In genomic region chr9:96118216-96118615, GRCm38 (mm10) we compare ENCODE assay signal across 9 mouse cellular contexts. TPM values are rescaled to one million over a fixed set of nuclear protein-coding genes. Genes with fewer than 3 reads are reported as not detected.
DNase-seq lines count a peak whose midpoint lies in the region; ATAC-seq and TF ChIP-seq lines count a peak whose summit lies in the region.
"Had no signal": no experiment of that assay in that cellular context is flagged by ENCODE, and none has a peak within 500 bp of the region (broad histone marks: within the 10 kb centered on the region; RNA-seq: fewer than 3 reads in every experiment).

No protein-coding gene starts in this region.

- no peaks in the 10 kb centered on the region for H3K9me3 ChIP-seq in heart, embryonic 14.5 days (ENCODE audit: control insufficient read depth, low read length)
- no peaks in the 10 kb centered on the region for H3K9me3 ChIP-seq in E14TG2a.4 (ENCODE audit: low read length)
- H3K9me3 ChIP-seq in hindbrain, embryonic 10.5 days, result no peaks in the 10 kb centered on the region
- no peaks in the 10 kb centered on the region for H3K9me3 ChIP-seq in midbrain, embryonic 10.5 days (replicated peaks)

- H3K36me3 ChIP-seq in heart, embryonic 14.5 days (ENCODE audit: control insufficient read depth, insufficient read depth, low read length), result no peaks in the 10 kb centered on the region
- H3K36me3 ChIP-seq in E14TG2a.4 (ENCODE audit: insufficient read depth, low read length), result no peaks in the 10 kb centered on the region
- no peaks in the 10 kb centered on the region for H3K36me3 ChIP-seq in hindbrain, embryonic 10.5 days
- H3K36me3 ChIP-seq in midbrain, embryonic 10.5 days, result no peaks in the 10 kb centered on the region

- ATAC-seq in heart, embryonic 14.5 days (ENCODE audit: insufficient number of reproducible peaks, insufficient read depth, low FRiP score, low read depth), result no peak

- no peak overlapping the region for H3K9ac ChIP-seq in heart, embryonic 14.5 days (ENCODE audit: low read length)

- no peak for DNase-seq in heart, postnatal 14 days
- DNase-seq in hindbrain, embryonic 10.5 days (ENCODE audit: low spot score), result no peak
- DNase-seq in midbrain, embryonic 10.5 days (ENCODE audit: low spot score), result no peak
- no peak for DNase-seq in spleen, postnatal 4 days (ENCODE audit: low spot score in 2 of 2)
- DNase-seq in frontal cortex, postnatal 25 days (ENCODE audit: low spot score in 2 of 2), result no peak
- DNase-seq in adrenal gland, postnatal 36 days, result no peak
- DNase-seq: kidney, postnatal 14 days had no signal

- no peak overlapping the region for H3K27ac ChIP-seq in heart, embryonic 14.5 days (replicated peaks in 1 of 2; ENCODE audit: control insufficient read depth in 1 of 2, insufficient read depth in 1 of 2, low read depth in 2 of 2, low read length in 2 of 2)
- peak overlapping the region; percentile 85; the same call in 1 of the 2 replicates for H3K27ac ChIP-seq in hindbrain, embryonic 10.5 days
- no peak overlapping the region for H3K27ac ChIP-seq in midbrain, embryonic 10.5 days (replicated peaks)

- no peaks in the 10 kb centered on the region for H3K4me1 ChIP-seq in heart, embryonic 14.5 days (ENCODE audit: control insufficient read depth in 2 of 2, insufficient read depth in 2 of 2, low read length in 2 of 2)
- H3K4me1 ChIP-seq in E14TG2a.4 (replicated peaks; ENCODE audit: low read depth, low read length), result peaks cover 46% of the 10 kb centered on the region
- H3K4me1 ChIP-seq in hindbrain, embryonic 10.5 days (replicated peaks), result peaks cover 11% of the 10 kb centered on the region; the same call in 1 of the 2 replicates
- H3K4me1 ChIP-seq in midbrain, embryonic 10.5 days, result peaks cover 10% of the 10 kb centered on the region; the same call in 1 of the 2 replicates

- no peak for TF ChIP-seq CTCF in E14TG2a.4 (conservative IDR thresholded peaks at IDR 0.05; ENCODE audit: low read length)

- 70% methylated on average over 4 of the region's 4 CpGs for WGBS in heart, embryonic 14.5 days
- WGBS in hindbrain, embryonic 10.5 days, result 79% methylated on average over 4 of the region's 4 CpGs
- 81% methylated on average over 4 of the region's 4 CpGs for WGBS in midbrain, embryonic 10.5 days

- no peaks in the 10 kb centered on the region for H3K27me3 ChIP-seq in heart, embryonic 14.5 days (ENCODE audit: control insufficient read depth, insufficient read depth, low read length)
- no peaks in the 10 kb centered on the region for H3K27me3 ChIP-seq in E14TG2a.4 (ENCODE audit: insufficient read depth, low read length)
- H3K27me3 ChIP-seq in hindbrain, embryonic 10.5 days (ENCODE audit: insufficient read depth, poor library complexity, severe bottlenecking), result peaks cover 9% of the 10 kb centered on the region
- H3K27me3 ChIP-seq in midbrain, embryonic 10.5 days (ENCODE audit: low read depth, poor library complexity, severe bottlenecking), result peaks cover 16% of the 10 kb centered on the region

- peak overlapping the region; percentile 91 for H3K4me2 ChIP-seq in heart, embryonic 14.5 days (ENCODE audit: low read length)

- no peak overlapping the region for H3K4me3 ChIP-seq in heart, embryonic 14.5 days (ENCODE audit: control insufficient read depth in 1 of 2, insufficient read depth in 1 of 2, low read depth in 1 of 2, low read length in 2 of 2)
- peak overlapping the region; percentile 92 for H3K4me3 ChIP-seq in E14TG2a.4 (replicated peaks; ENCODE audit: low read length)
- peak overlapping the region; percentile 63 for H3K4me3 ChIP-seq in hindbrain, embryonic 10.5 days
- peak overlapping the region; percentile 65 for H3K4me3 ChIP-seq in midbrain, embryonic 10.5 days

- intact Hi-C loops in heart, postnatal 14 days (cut with DNase I), result loop anchor here (5.0 kb wide), 1 partner anchor 156 kb away; no protein-coding TSS in a partner anchor

RNA-seq across cellular contexts. Expression of gene Gk5, which starts 0.9 kb away (rescaled TPM):
- polyA plus RNA-seq in heart, embryonic 14.5 days (2014; fragmentation: Nextera tagmentation; extraction: Ambion mirVana), result 3.4 and 3.9 TPM in 2 replicates
- 1 to 10 TPM; 4.9 to 6.3 TPM for total RNA-seq in heart, postnatal 14 days (2021)
- 2.1 and 3.2 TPM in 2 replicates for polyA plus RNA-seq in hindbrain, embryonic 10.5 days (2016; fragmentation: Nextera tagmentation; extraction: Ambion mirVana)
- polyA plus RNA-seq in midbrain, embryonic 10.5 days (2016; fragmentation: Nextera tagmentation; extraction: Ambion mirVana), result 2.9 and 3.1 TPM in 2 replicates
- 1 to 10 TPM; 8.0 to 8.3 TPM for total RNA-seq in adrenal gland, postnatal 36 days (2021)

Comparison
In these comparisons a context has a peak if more than half of its experiments do, and no peak if none do; other contexts are left out.
1. H3K4me3 ChIP-seq: peak in E14TG2a.4 (single experiment), hindbrain, embryonic 10.5 days (single experiment) and midbrain, embryonic 10.5 days (single experiment); none in heart, embryonic 14.5 days (0 of 2).